In the genomic region with DNA sequence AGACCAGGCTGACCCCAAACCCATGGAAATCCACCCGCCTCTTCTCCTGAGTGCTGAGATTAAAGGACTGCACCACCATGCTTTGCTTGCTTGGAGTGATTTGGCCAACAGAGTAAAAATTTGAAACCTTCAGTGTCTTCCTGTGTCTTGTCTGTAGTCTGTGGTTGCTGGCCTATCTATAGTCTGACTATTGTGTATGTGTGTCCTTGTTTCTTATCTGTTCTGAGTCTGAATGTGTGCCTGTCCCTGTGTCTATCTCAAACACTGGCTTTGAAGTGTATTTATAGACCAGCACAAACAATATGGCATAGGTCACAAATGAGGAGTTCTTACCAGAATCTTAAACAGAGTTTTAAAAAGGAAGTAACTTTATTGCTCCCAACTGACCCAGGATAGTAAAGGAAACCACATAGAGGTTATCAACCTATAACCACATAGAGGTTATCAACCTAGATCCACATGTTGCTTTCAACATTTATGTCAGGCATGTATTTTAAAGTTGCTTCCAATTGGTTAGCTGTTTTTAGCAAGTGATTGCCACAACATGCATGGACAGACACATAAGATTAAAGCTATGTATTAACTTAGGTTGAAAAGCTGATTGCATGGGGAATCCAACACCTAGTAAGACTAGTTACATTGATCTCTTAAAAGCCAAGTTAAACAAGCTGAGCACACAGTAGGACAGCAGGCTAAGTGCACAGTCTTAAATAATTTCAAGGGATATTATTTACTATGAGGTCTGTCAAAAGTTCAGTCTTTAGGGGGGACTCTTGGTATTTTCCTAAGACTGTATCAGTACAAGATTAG, we compare ENCODE assay signal across 29 mouse cellular contexts. TPM values are rescaled to one million over a fixed set of nuclear protein-coding genes. Genes with fewer than 3 reads are reported as not detected.
A peak's percentile ranks its signal among the peaks of the same experiment; 100 is the strongest.
DNase-seq lines count a peak whose midpoint lies in the region; ATAC-seq and TF ChIP-seq lines count a peak whose summit lies in the region.
"Had no signal": no experiment of that assay in that cellular context is flagged by ENCODE, and none has a peak within 500 bp of the region (broad histone marks: within the 10 kb centered on the region; RNA-seq: fewer than 3 reads in every experiment).

No protein-coding gene starts in this region.

- TF ChIP-seq CTCF in gastrocnemius, adult 2 months (IDR thresholded peaks at IDR 0.05) = no peak

- H3K27me3 ChIP-seq in lung, embryonic 15.5 days = no peaks in the 10 kb centered on the region
- no peaks in the 10 kb centered on the region for H3K27me3 ChIP-seq in stomach, embryonic 16.5 days (ENCODE audit: control insufficient read depth, insufficient read depth, low read length)
- H3K27me3 ChIP-seq: forebrain, embryonic 12.5 days; intestine, embryonic 15.5 days; limb, embryonic 15.5 days had no signal

- WGBS in lung, embryonic 15.5 days = 71% methylated on average over 1 of the region's 1 CpGs
- 88% methylated on average over 1 of the region's 1 CpGs for WGBS in stomach, embryonic 16.5 days

- H3K9ac ChIP-seq in lung, embryonic 15.5 days = no peak overlapping the region
- no peak overlapping the region for H3K9ac ChIP-seq in stomach, embryonic 16.5 days (ENCODE audit: low read length)
- H3K9ac ChIP-seq: forebrain, embryonic 12.5 days; hindbrain, embryonic 14.5 days; intestine, embryonic 15.5 days; limb, embryonic 15.5 days had no signal

- 0 out of 2 replicates have a peak, but pooled peaks cover 9% of the 10 kb centered on the region for H3K4me1 ChIP-seq in lung, embryonic 15.5 days
- peaks cover 3% of the 10 kb centered on the region; the same call in 1 of the 2 replicates for H3K4me1 ChIP-seq in stomach, embryonic 16.5 days (ENCODE audit: control insufficient read depth, insufficient read depth, low read length)
- H3K4me1 ChIP-seq: forebrain, embryonic 12.5 days had no signal

- intact Hi-C loops in gastrocnemius, adult 2 months (cut with DNase I) = no loop called here

- no peak overlapping the region for H3K4me3 ChIP-seq in gastrocnemius, adult 2 months
- no peak overlapping the region for H3K4me3 ChIP-seq in lung, embryonic 15.5 days
- no peak overlapping the region for H3K4me3 ChIP-seq in stomach, embryonic 16.5 days (replicated peaks; ENCODE audit: low read length)
- H3K4me3 ChIP-seq: forebrain, embryonic 12.5 days; intestine, embryonic 15.5 days; limb, embryonic 15.5 days; midbrain, embryonic 10.5 days had no signal

- H3K4me2 ChIP-seq in lung, embryonic 15.5 days = no peak overlapping the region
- H3K4me2 ChIP-seq in stomach, embryonic 16.5 days (ENCODE audit: low read depth, low read length) = no peak overlapping the region
- H3K4me2 ChIP-seq: forebrain, embryonic 12.5 days; hindbrain, embryonic 14.5 days; intestine, embryonic 15.5 days; limb, embryonic 15.5 days had no signal

- DNase-seq in gastrocnemius, adult 2 months = no peak
- DNase-seq in gastrocnemius, postnatal 25 days = no peak
- no peak for DNase-seq in lung, postnatal 36 days
- DNase-seq in thymus, adult 18-20 months = no peak
- DNase-seq: cerebellum, adult 9-10 months; retina, postnatal 1 day; thymus, postnatal 14 days had no signal

- ATAC-seq in lung, embryonic 15.5 days (ENCODE audit: borderline replicate concordance, extremely low read depth, low FRiP score, low TSS enrichment) = no peak
- peak; percentile 28 for ATAC-seq in granulocyte monocyte progenitor cell, adult 5-6 weeks (replicated peaks; ENCODE audit: poor library complexity, severe bottlenecking)
- ATAC-seq in stomach, embryonic 16.5 days (ENCODE audit: insufficient read depth, low FRiP score) = no peak
- ATAC-seq in cerebellum, adult (ENCODE audit: insufficient number of reproducible peaks, low FRiP score, low TSS enrichment) = no peak
- ATAC-seq: CD4-positive, CD25-positive, alpha-beta regulatory T cell, adult 4 months had no signal

- H3K27ac ChIP-seq in gastrocnemius, adult 2 months = peak overlapping the region; percentile 16; the same call in 1 of the 2 replicates
- peak overlapping the region; percentile 16; the same call in 1 of the 2 replicates for H3K27ac ChIP-seq in lung, embryonic 15.5 days
- H3K27ac ChIP-seq in stomach, embryonic 16.5 days (ENCODE audit: low read length) = 0 out of 2 replicates have a peak overlapping the region, but pooled peaks have one; percentile 19
- H3K27ac ChIP-seq: forebrain, embryonic 12.5 days; hindbrain, embryonic 14.5 days; intestine, embryonic 15.5 days; limb, embryonic 15.5 days; midbrain, embryonic 10.5 days had no signal

- H3K36me3 ChIP-seq in lung, embryonic 15.5 days = no peaks in the 10 kb centered on the region
- H3K36me3 ChIP-seq in stomach, embryonic 16.5 days (ENCODE audit: control insufficient read depth, insufficient read depth, low read length) = no peaks in the 10 kb centered on the region

- H3K9me3 ChIP-seq in lung, embryonic 15.5 days = no peaks in the 10 kb centered on the region
- H3K9me3 ChIP-seq in stomach, embryonic 16.5 days (replicated peaks; ENCODE audit: control insufficient read depth, low read length) = no peaks in the 10 kb centered on the region
- H3K9me3 ChIP-seq: forebrain, embryonic 12.5 days; intestine, embryonic 15.5 days; limb, embryonic 15.5 days; midbrain, embryonic 10.5 days had no signal

RNA-seq across cellular contexts. Expression of a gene that starts 6.0 kb away (rescaled TPM):
- total RNA-seq in gastrocnemius, adult 2 months (2021) = not detected
- not detected for total RNA-seq in gastrocnemius, postnatal 25 days (2021)
- not detected in 2 replicates for polyA plus RNA-seq in lung, embryonic 15.5 days (2015; fragmentation: Nextera tagmentation; extraction: Ambion mirVana)
- not detected in 2 replicates for total RNA-seq in granulocyte monocyte progenitor cell, adult 5-6 weeks (2014; fragmentation: Nextera tagmentation)
- total RNA-seq in granulocyte monocyte progenitor cell, adult 5-6 weeks (2017) = not detected in 2 replicates
- polyA plus RNA-seq in stomach, embryonic 16.5 days (2015; fragmentation: Nextera tagmentation; extraction: Ambion mirVana) = not detected in 2 replicates
- total RNA-seq: adrenal gland, postnatal 4 days; ES-E14; gastrocnemius, adult 8-10 months; heart, adult 18-20 months; heart, postnatal 25 days; layer of hippocampus, adult 18-20 months; layer of hippocampus, postnatal 25 days; left cerebral cortex, postnatal 14 days; monocyte, adult 5-6 weeks had no signal
- polyA plus RNA-seq: CD4-positive, CD25-positive, alpha-beta regulatory T cell, adult 4 months; cortical plate, adult 2 months; embryonic facial prominence, embryonic 11.5 days; forebrain, embryonic 12.5 days; hindbrain, embryonic 14.5 days; intestine, embryonic 15.5 days; limb, embryonic 15.5 days; midbrain, embryonic 10.5 days; neural tube, embryonic 11.5 days had no signal

RNA-seq across cellular contexts. Expression of a gene that starts 15.4 kb away (rescaled TPM):
- not detected for total RNA-seq in gastrocnemius, adult 2 months (2021)
- total RNA-seq in gastrocnemius, postnatal 25 days (2021) = not detected
- polyA plus RNA-seq in lung, embryonic 15.5 days (2015; fragmentation: Nextera tagmentation; extraction: Ambion mirVana) = not detected in 2 replicates
- total RNA-seq in granulocyte monocyte progenitor cell, adult 5-6 weeks (2014; fragmentation: Nextera tagmentation) = not detected in 2 replicates
- total RNA-seq in granulocyte monocyte progenitor cell, adult 5-6 weeks (2017) = not detected in 2 replicates
- polyA plus RNA-seq in stomach, embryonic 16.5 days (2015; fragmentation: Nextera tagmentation; extraction: Ambion mirVana) = not detected in 2 replicates
- total RNA-seq: adrenal gland, postnatal 4 days; ES-E14; gastrocnemius, adult 8-10 months; heart, adult 18-20 months; heart, postnatal 25 days; layer of hippocampus, adult 18-20 months; layer of hippocampus, postnatal 25 days; left cerebral cortex, postnatal 14 days; monocyte, adult 5-6 weeks had no signal
- polyA plus RNA-seq: CD4-positive, CD25-positive, alpha-beta regulatory T cell, adult 4 months; cortical plate, adult 2 months; embryonic facial prominence, embryonic 11.5 days; hindbrain, embryonic 14.5 days; intestine, embryonic 15.5 days; limb, embryonic 15.5 days; midbrain, embryonic 10.5 days; neural tube, embryonic 11.5 days had no signal

RNA-seq across cellular contexts. Expression of a gene that starts 25.7 kb away (rescaled TPM):
- under 1 TPM; 0.08 to 0.15 TPM for total RNA-seq in gastrocnemius, adult 2 months (2021)
- under 1 TPM in 1 of 2 experiments, not detected in 1; 0.13 TPM for total RNA-seq in gastrocnemius, postnatal 25 days (2021)
- 2.1 and 2.3 TPM in 2 replicates for polyA plus RNA-seq in lung, embryonic 15.5 days (2015; fragmentation: Nextera tagmentation; extraction: Ambion mirVana)
- total RNA-seq in granulocyte monocyte progenitor cell, adult 5-6 weeks (2014; fragmentation: Nextera tagmentation) = not detected in 2 replicates
- total RNA-seq in granulocyte monocyte progenitor cell, adult 5-6 weeks (2017) = 0.34 and 0.36 TPM in 2 replicates
- polyA plus RNA-seq in stomach, embryonic 16.5 days (2015; fragmentation: Nextera tagmentation; extraction: Ambion mirVana) = 2.6 and 3.2 TPM in 2 replicates

RNA-seq across cellular contexts. Expression of a gene that starts 25.9 kb away (rescaled TPM):
- 10 to 100 TPM in 1 of 2 experiments, 1 to 10 TPM in 1; 8.4 to 14.9 TPM for total RNA-seq in gastrocnemius, adult 2 months (2021)
- 10 to 100 TPM; 10.7 to 12.1 TPM for total RNA-seq in gastrocnemius, postnatal 25 days (2021)
- 4.2 and 4.9 TPM in 2 replicates for polyA plus RNA-seq in lung, embryonic 15.5 days (2015; fragmentation: Nextera tagmentation; extraction: Ambion mirVana)
- total RNA-seq in granulocyte monocyte progenitor cell, adult 5-6 weeks (2014; fragmentation: Nextera tagmentation) = 1.9 and 4.9 TPM in 2 replicates
- 0.46 and 0.52 TPM in 2 replicates for total RNA-seq in granulocyte monocyte progenitor cell, adult 5-6 weeks (2017)
- polyA plus RNA-seq in stomach, embryonic 16.5 days (2015; fragmentation: Nextera tagmentation; extraction: Ambion mirVana) = 3.0 and 3.5 TPM in 2 replicates

RNA-seq across cellular contexts. Expression of a gene that starts 32.3 kb away (rescaled TPM):
- 1 to 10 TPM; 1.1 to 2.4 TPM for total RNA-seq in gastrocnemius, adult 2 months (2021)
- 1 to 10 TPM; 1.4 to 2.3 TPM for total RNA-seq in gastrocnemius, postnatal 25 days (2021)
- 1.1 and 1.3 TPM in 2 replicates for polyA plus RNA-seq in lung, embryonic 15.5 days (2015; fragmentation: Nextera tagmentation; extraction: Ambion mirVana)
- not detected in 2 replicates for total RNA-seq in granulocyte monocyte progenitor cell, adult 5-6 weeks (2014; fragmentation: Nextera tagmentation)
- not detected in 2 replicates for total RNA-seq in granulocyte monocyte progenitor cell, adult 5-6 weeks (2017)
- 1.6 and 2.2 TPM in 2 replicates for polyA plus RNA-seq in stomach, embryonic 16.5 days (2015; fragmentation: Nextera tagmentation; extraction: Ambion mirVana)
- total RNA-seq: monocyte, adult 5-6 weeks had no signal
- polyA plus RNA-seq: CD4-positive, CD25-positive, alpha-beta regulatory T cell, adult 4 months; forebrain, embryonic 12.5 days; midbrain, embryonic 10.5 days; neural tube, embryonic 11.5 days had no signal
